Mouse (Mus musculus) forebrain, embryonic 12.5 days (tissue): ENCODE results near the gene Sh2d5. TPM values are rescaled to one million over a fixed set of nuclear protein-coding genes. Genes with fewer than 3 reads are reported as not detected.

Experiments
- ATAC-seq: fragments of 200-750 bp; cut with Nextera tagmentation; 2 replicates; pipeline ENCODE4 v1.8.0; 2017; ENCODE audit warnings: moderate TSS enrichment; ENCODE audit not compliant: low FRiP score
- H3K27ac ChIP-seq: fragments of 300-500 bp; sonication (generic); 2 replicates; pipeline ENCODE4 v1.5.1; 2016; ENCODE audit warnings: mild to moderate bottlenecking
- H3K27me3 ChIP-seq: fragments of 300-500 bp; sonication (generic); 2 replicates; pipeline ENCODE4 v1.6.1; 2016; ENCODE audit warnings: mild to moderate bottlenecking
- H3K36me3 ChIP-seq: fragments of 300-500 bp; sonication (generic); replicated peaks from 2 replicates; pipeline ENCODE4 v1.6.1; 2016; ENCODE audit warnings: mild to moderate bottlenecking
- H3K4me1 ChIP-seq: fragments of 300-500 bp; sonication (generic); 2 replicates; pipeline ENCODE4 v1.6.1; 2016
- H3K4me2 ChIP-seq: fragments of 300-500 bp; sonication (generic); 2 replicates; pipeline ENCODE4 v1.6.1; 2016; ENCODE audit warnings: mild to moderate bottlenecking, moderate library complexity
- H3K4me3 ChIP-seq: fragments of 300-500 bp; sonication (generic); replicated peaks from 2 replicates; pipeline ENCODE4 v1.5.1; 2016; ENCODE audit warnings: mild to moderate bottlenecking
- H3K9ac ChIP-seq: fragments of 300-500 bp; sonication (generic); 2 replicates; pipeline ENCODE4 v1.6.1; 2016; ENCODE audit warnings: mild to moderate bottlenecking
- H3K9me3 ChIP-seq: fragments of 300-500 bp; sonication (generic); 2 replicates; pipeline ENCODE4 v1.6.1; 2016
- WGBS: fragments of 180-500 bp; shearing (Covaris S2); methylation state at CpG from one replicate; pipeline ENCODE4 v1.1.7; 2016; 5-methylcytosine and 5-hydroxymethylcytosine counted together
- polyA plus RNA-seq: library from polyadenylated mRNA; unstranded; fragments of >200 nt; fragmentation: Nextera tagmentation; extraction: Ambion mirVana; gene quantifications from 2 replicates; pipeline ENCODE4 v1.2.1, GENCODE M21; 2016

Sh2d5 gene
- polyA plus RNA-seq, 1 experiment from 2014 or later, result 1.3 TPM

DNA sequence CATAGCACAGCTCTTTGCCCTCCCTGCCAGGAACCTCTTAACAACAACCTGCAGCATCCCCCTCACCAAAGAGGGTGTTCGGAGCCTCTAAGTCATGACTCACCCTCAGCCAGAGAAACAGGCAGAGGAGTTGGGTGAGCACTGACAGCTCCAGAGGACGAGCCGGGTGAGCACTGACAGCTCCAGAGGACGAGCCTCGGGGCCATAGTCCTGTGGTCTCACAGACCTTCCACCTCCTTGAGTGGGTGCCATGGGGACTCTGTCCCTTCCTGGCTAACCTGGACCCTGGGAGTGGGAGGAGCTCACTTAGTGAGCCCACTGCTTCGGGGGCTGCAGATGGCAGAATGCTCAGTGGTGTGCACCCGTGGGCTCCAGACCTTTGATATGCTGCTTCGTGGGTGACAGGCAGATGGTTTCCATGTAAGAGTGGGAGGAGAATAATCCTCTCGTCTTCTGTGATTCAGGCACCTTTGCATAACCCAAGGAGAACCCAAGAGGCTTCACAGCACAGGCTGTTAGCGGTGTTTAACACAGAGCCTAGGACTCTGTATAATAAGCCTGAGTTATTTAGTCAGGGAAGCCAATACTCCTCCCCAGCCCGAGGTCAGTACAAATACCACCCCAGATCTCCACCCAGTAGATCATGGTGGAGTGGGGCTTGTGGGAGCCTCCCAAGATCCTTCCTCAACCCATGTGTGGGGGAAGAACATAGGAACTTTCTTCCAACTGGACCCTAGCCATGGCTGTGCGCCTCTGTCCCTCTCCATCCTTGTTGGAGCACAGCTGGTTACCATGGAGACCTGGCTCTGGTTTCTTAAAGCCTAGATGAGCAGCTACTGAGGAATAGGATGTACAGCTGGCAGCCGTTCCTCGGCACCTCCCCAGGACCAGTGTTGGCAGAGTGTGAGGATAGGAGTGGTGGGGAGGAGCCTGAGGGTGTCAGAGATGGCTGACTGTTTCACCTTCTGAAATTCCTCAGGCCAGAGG lies 22.1 kb downstream of the Sh2d5 start:
- Histone ChIP-seq H3K27me3 (peaks cover 9% of the 10 kb centered on the region; the same call in 1 of the 2 replicates), H3K9me3 (no peaks in the 10 kb centered on the region), H3K36me3 (no peaks in the 10 kb centered on the region), H3K4me1 (peaks cover 6% of the 10 kb centered on the region; the same call in 1 of the 2 replicates), H3K9ac (no peak overlapping the region), H3K4me3 (no peak overlapping the region), H3K27ac (no peak overlapping the region), H3K4me2 (no peak overlapping the region)
- no peak for ATAC-seq
- WGBS, result 76% methylated on average over 14 of the region's 14 CpGs

DNA sequence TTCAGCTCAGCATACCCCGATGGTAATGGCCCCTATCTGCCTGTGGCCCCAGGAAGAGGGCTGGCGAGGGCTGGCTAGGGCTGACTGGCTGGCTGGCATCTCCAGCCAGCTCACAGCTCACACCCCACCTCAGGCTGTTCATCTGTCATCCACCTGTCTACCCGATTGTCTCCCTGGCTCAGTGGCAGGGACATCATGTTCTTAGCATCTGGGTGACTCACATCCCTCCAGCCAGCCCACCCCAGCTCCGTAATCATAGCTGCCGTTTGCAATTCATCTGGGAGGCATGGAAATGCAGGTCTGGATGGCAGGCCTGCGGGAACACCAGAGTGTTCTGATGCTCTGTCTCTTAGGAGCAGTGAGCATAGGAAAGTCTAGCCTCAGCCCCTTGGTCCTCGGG lies 28.1 kb downstream of the Sh2d5 start:
- H3K9ac ChIP-seq, result no peak overlapping the region
- no peak for ATAC-seq
- H3K9me3 ChIP-seq, result no peaks in the 10 kb centered on the region
- H3K4me3 ChIP-seq, result no peak overlapping the region
- no peaks in the 10 kb centered on the region for H3K36me3 ChIP-seq
- no peak overlapping the region for H3K27ac ChIP-seq
- H3K4me2 ChIP-seq, result no peak overlapping the region
- no peaks in the 10 kb centered on the region for H3K4me1 ChIP-seq
- 81% methylated on average over 7 of the region's 7 CpGs for WGBS
- peaks cover 4% of the 10 kb centered on the region; the same call in 1 of the 2 replicates for H3K27me3 ChIP-seq

DNA sequence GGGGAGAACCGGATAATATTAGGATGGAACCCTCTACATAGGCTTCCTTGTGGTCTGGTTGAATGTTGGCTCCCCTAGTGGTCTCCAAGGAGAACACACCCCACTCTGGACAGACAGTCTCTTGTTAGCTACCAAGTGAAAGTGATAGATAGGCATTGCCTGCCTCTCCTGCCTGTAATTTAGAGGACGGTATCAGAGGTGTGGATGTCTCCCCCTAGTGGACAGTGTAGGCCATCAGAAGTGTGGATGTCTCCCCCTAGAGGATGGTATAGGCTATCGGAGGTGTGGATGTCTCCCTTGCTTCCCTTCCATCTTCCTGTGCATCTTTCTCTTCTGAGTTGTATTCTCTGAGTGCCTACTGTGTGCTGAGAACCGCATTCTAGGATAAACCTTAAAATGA lies 32.6 kb downstream of the Sh2d5 start:
- H3K4me3 ChIP-seq, result no peak overlapping the region
- H3K4me1 ChIP-seq, result peaks cover 4% of the 10 kb centered on the region; the same call in 1 of the 2 replicates
- no peaks in the 10 kb centered on the region for H3K9me3 ChIP-seq
- no peak overlapping the region for H3K9ac ChIP-seq
- H3K27ac ChIP-seq, result no peak overlapping the region
- H3K4me2 ChIP-seq, result no peak overlapping the region
- 30% methylated on average over 4 of the region's 4 CpGs for WGBS
- H3K36me3 ChIP-seq, result no peaks in the 10 kb centered on the region
- 0 out of 2 replicates have a peak, but pooled peaks have one; percentile 44 for ATAC-seq
- peaks cover 16% of the 10 kb centered on the region; the same call in 1 of the 2 replicates for H3K27me3 ChIP-seq

DNA sequence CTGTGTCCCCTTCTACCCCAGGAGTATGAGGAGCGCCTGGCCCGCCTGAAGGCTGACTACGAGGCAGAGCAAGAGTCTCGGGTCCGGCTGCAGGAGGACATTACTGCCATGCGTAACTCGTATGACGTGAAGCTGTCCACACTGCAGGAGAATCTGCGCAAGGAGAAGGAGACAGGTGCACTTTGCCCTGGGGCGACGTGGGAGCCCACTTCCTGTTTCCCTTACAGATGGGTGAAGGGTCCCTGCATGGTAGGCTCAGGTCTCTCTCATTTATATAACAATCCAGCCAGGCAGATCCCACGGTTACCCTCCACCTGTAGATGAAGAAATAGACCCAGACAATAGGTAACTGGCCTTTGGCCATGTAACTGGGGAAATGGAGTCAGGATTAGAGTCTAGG lies 36.2 kb downstream of the Sh2d5 start:
- Histone ChIP-seq H3K4me2 (no peak overlapping the region), H3K27ac (no peak overlapping the region), H3K27me3 (peaks cover 19% of the 10 kb centered on the region; the same call in 1 of the 2 replicates), H3K4me3 (no peak overlapping the region), H3K9ac (no peak overlapping the region), H3K4me1 (peaks cover 4% of the 10 kb centered on the region; the same call in 1 of the 2 replicates), H3K9me3 (no peaks in the 10 kb centered on the region), H3K36me3 (no peaks in the 10 kb centered on the region)
- no peak for ATAC-seq
- 89% methylated on average over 12 of the region's 12 CpGs for WGBS

DNA sequence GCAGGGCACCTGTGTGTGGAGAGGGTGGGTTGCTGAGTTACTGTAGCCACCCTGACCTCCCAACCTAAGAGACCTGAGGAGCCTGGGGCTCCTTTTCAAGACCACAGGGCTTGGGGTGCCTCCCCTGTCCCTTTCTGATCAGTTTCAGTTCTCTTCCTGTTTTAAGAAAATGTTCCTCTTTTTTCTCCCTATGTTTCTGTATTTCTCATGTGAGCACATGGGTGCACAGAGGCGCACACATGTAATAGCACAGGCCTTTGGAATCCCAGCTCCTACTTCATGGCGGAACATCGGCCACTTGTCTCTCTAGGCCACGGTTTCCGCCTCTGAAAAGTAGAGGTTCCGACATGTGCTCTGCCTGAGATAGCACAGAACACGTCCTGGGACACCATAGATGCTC lies 38.5 kb downstream of the Sh2d5 start:
- H3K9me3 ChIP-seq, result no peaks in the 10 kb centered on the region
- no peak overlapping the region for H3K27ac ChIP-seq
- H3K27me3 ChIP-seq, result peaks cover 19% of the 10 kb centered on the region; the same call in 1 of the 2 replicates
- H3K36me3 ChIP-seq, result no peaks in the 10 kb centered on the region
- no peak overlapping the region for H3K4me3 ChIP-seq
- H3K4me2 ChIP-seq, result no peak overlapping the region
- H3K9ac ChIP-seq, result no peak overlapping the region
- 82% methylated on average over 7 of the region's 7 CpGs for WGBS
- no peak for ATAC-seq
- peaks cover 4% of the 10 kb centered on the region; the same call in 1 of the 2 replicates for H3K4me1 ChIP-seq

DNA sequence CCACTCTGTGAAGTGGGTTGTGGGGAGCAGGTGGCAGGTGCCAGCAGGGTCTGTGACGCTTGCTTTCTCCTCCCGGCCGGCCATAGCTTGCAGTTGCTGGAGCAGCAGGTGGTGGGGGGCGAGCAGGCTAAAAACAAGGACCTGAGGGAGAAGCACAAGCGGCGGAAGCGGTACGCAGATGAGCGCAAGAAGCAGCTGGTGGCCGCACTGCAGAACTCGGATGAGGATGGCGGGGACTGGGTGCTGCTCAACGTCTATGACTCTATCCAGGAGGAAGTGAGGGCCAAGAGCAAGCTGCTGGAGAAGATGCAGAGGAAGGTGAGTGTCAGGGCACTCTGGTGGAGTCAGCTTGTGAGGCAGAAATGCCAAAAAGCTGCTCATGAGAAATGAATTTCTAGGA lies 41.8 kb downstream of the Sh2d5 start:
- H3K27me3 ChIP-seq, result peaks cover 11% of the 10 kb centered on the region; the same call in 1 of the 2 replicates
- H3K9me3 ChIP-seq, result no peaks in the 10 kb centered on the region
- WGBS, result 89% methylated on average over 13 of the region's 13 CpGs
- no peak overlapping the region for H3K27ac ChIP-seq
- no peak overlapping the region for H3K4me2 ChIP-seq
- no peaks in the 10 kb centered on the region; the same call in 1 of the 2 replicates for H3K4me1 ChIP-seq
- ATAC-seq, result no peak
- no peaks in the 10 kb centered on the region for H3K36me3 ChIP-seq
- H3K9ac ChIP-seq, result no peak overlapping the region
- H3K4me3 ChIP-seq, result no peak overlapping the region

DNA sequence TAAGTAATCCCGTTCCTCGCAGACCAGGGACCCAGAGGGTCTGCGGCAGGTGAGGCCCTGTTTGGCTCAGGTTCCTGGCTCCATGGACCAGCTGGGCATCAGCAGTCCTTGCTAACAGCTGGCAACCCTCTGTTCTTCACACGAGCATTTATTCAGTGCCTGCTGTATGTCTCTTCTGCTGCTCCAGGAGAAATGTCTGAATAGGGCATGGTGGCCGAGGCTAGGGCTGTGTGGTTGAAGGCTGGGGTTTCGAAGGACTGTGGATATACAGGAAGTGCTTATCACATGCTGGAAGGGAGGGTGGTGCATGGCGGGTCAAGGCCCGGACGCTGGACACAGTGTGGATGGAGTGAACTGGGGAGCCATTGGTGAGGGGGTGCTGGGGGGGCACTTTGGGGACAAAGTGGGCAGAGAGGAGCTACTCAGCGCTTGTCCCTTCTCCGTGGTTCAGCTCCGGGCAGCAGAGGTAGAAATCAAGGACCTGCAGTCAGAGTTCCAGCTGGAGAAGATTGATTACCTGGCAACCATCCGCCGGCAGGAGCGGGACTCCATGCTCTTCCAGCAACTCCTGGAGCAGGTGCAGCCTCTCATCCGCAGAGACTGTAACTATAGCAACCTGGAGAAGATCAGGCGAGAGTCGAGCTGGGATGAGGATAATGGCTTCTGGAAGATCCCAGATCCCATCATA lies 43.2 kb downstream of the Sh2d5 start:
- no peak overlapping the region for H3K4me3 ChIP-seq
- no peaks in the 10 kb centered on the region; the same call in 1 of the 2 replicates for H3K4me1 ChIP-seq
- 0 out of 2 replicates have a peak, but pooled peaks cover 3% of the 10 kb centered on the region for H3K27me3 ChIP-seq
- H3K4me2 ChIP-seq, result no peak overlapping the region
- H3K27ac ChIP-seq, result peak overlapping the region; percentile 71
- H3K9ac ChIP-seq, result no peak overlapping the region
- H3K9me3 ChIP-seq, result no peaks in the 10 kb centered on the region
- 73% methylated on average over 18 of the region's 18 CpGs for WGBS
- no peaks in the 10 kb centered on the region for H3K36me3 ChIP-seq
- ATAC-seq, result no peak

DNA sequence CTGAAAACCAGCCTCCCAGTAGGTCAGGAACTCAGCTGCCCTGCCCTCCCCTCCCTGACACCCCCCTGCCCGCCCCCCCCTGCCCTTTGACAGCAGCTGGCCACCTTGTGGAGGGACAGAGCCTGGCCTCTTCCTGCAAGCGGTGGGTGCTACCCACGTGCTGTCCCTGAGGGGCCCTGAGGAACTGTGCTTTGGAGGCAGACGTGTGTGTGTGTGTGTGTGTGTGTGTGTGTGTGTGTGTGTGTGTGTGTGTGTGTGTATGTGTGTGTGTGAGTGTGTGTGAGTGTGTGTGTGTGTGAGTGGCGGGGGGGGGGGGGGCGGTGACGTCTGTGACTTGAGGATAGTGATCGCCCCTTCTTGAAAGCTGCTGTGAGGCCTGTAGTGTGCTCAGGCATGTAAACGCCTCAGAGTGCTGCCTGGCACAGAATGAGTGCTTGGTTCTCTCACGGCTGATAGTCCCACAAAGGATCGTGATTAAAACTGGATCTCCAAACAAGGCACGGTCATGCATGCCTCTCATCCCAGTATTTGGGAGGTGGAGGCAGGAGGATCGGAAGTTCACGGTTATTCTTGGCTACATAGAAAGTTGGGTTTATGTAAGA lies 43.8 kb downstream of the Sh2d5 start:
- Histone ChIP-seq H3K27ac (peak overlapping the region; percentile 71; the same call in 1 of the 2 replicates), H3K4me3 (no peak overlapping the region), H3K4me1 (no peaks in the 10 kb centered on the region; the same call in 1 of the 2 replicates), H3K9me3 (no peaks in the 10 kb centered on the region), H3K27me3 (peaks cover 3% of the 10 kb centered on the region; the same call in 1 of the 2 replicates), H3K4me2 (no peak overlapping the region), H3K36me3 (no peaks in the 10 kb centered on the region), H3K9ac (no peak overlapping the region)
- WGBS, result 82% methylated on average over 9 of the region's 14 CpGs
- no peak for ATAC-seq

DNA sequence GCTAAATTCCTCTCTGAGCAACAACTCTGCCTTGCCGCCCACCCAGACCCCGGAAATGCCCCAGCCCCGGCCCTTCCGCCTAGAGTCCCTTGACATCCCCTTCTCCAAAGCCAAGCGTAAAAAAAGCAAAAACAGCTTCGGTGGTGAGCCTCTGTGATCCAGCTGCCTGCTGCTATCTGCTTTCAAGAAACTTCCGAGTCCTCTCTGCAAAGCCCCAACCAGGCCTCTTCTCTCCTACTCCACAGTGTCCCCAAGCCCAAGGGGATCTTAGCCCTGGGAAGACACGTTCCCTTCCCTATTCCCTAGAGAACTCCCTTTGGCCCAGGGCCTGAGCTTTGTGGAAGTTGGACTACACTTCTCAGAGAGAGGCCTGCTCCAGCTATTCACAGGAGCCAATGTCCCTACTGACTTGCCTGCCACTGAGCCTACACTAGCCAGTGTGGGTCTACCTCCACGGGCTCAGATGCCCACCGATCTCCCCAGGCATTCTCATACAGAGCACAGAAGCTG lies 51.1 kb downstream of the Sh2d5 start:
- H3K4me1 ChIP-seq, result peaks cover 20% of the 10 kb centered on the region
- ATAC-seq, result no peak
- no peaks in the 10 kb centered on the region for H3K36me3 ChIP-seq
- H3K9ac ChIP-seq, result no peak overlapping the region
- no peak overlapping the region for H3K4me2 ChIP-seq
- H3K27me3 ChIP-seq, result no peaks in the 10 kb centered on the region; the same call in 1 of the 2 replicates
- 88% methylated on average over 10 of the region's 10 CpGs for WGBS
- H3K27ac ChIP-seq, result no peak overlapping the region
- no peak overlapping the region for H3K4me3 ChIP-seq
- 0 out of 2 replicates have a peak, but pooled peaks cover 5% of the 10 kb centered on the region for H3K9me3 ChIP-seq

DNA sequence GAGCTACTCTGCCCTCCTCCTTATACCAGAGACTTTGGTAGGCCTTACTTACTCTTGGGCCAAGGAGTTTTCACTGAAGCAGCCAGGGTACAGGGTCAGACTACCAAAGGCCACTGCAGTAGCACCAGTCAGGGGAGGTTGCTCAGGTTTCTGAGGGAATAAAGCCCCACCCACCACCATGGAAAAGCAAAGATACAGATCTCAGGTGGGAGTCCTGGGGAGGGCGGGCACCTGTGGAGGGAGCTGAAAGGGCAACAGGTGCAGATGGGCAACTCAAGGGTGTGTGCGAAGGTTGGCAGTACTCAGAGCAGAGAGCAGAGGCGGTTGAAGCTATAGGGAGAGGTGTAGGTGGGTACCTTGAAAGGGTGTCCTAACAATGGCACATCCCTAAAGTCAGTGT lies 52.8 kb downstream of the Sh2d5 start:
- H3K9me3 ChIP-seq, result 0 out of 2 replicates have a peak, but pooled peaks cover 5% of the 10 kb centered on the region
- no peak overlapping the region for H3K27ac ChIP-seq
- H3K4me1 ChIP-seq, result peaks cover 30% of the 10 kb centered on the region
- no peak overlapping the region for H3K4me2 ChIP-seq
- no peak overlapping the region for H3K9ac ChIP-seq
- ATAC-seq, result no peak
- H3K36me3 ChIP-seq, result peaks cover 15% of the 10 kb centered on the region
- no peak overlapping the region for H3K4me3 ChIP-seq
- no peaks in the 10 kb centered on the region; the same call in 1 of the 2 replicates for H3K27me3 ChIP-seq
- 88% methylated on average over 3 of the region's 3 CpGs for WGBS

DNA sequence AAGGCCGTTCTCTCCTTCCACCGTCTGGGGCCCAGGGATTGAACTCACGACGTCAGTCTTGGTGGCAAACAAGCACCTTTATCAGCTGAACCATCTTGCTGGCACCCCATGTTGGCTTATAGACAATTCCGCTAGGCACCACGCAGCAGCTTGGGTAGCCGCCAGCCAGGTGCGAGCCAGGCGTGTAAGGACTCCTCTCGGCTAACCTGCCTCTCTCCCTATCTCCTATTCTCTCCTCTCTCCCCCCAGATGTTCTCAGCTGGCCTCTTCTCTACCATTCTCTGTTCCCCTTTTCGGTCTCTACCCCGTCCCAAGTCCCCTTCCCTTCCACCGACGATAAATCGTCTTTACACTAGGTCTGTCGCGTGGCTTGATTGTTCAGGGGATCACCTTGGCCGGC lies 53.5 kb downstream of the Sh2d5 start:
- peaks cover 23% of the 10 kb centered on the region for H3K36me3 ChIP-seq
- ATAC-seq, result no peak
- H3K9me3 ChIP-seq, result 0 out of 2 replicates have a peak, but pooled peaks cover 5% of the 10 kb centered on the region
- H3K9ac ChIP-seq, result peak overlapping the region; percentile 66
- H3K27me3 ChIP-seq, result no peaks in the 10 kb centered on the region; the same call in 1 of the 2 replicates
- peak overlapping the region; percentile 93 for H3K4me2 ChIP-seq
- H3K4me3 ChIP-seq, result peak overlapping the region; percentile 96
- WGBS, result 15% methylated on average over 18 of the region's 18 CpGs
- H3K4me1 ChIP-seq, result peaks cover 30% of the 10 kb centered on the region
- peak overlapping the region; percentile 63 for H3K27ac ChIP-seq
